Mouse (Mus musculus) small intestine, adult 2 months (tissue): ENCODE measurements at regions not wholly inside any gene's neighbourhood (a gene's known extent, or its start where the extent isn't known, plus 50 kb on each side); places are given as distances from the start of the nearest gene placed in this dataset.

Source experiments
- CTCF ChIP-seq: fragments of 200-500 bp; IDR thresholded peaks from 2 replicates; pipeline ENCODE4 v1.5.1; 2012; ENCODE audit warnings: low read depth, mild to moderate bottlenecking, control low read depth, inconsistent platforms, low read length, moderate library complexity, mixed read lengths; ENCODE audit not compliant: insufficient replicate concordance, insufficient read length; ENCODE audit errors: extremely low read depth
- POLR2A ChIP-seq: fragments of 200-500 bp; IDR thresholded peaks from 2 replicates; pipeline ENCODE4 v1.6.1; 2012; ENCODE audit warnings: low read depth, mild to moderate bottlenecking, control low read depth, inconsistent platforms, low read length, moderate library complexity

DNA sequence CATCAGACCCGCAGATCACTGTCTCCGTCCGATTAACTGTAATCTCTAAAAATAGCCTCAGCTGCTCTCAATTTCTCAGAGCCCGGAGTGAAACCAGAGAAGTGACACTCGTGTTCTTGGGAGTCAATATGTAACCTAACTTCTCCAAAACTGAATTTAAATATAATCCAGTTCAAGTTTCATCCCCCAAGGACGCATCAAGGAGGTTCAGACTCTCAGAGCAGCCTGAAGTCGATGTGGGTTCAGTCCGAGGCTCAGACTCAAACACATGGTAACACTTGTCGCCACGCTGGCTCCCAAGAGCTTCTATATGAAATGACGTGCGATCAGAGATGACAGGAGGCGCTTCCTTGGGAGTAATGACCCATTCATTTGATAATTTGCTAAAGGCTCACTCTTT is 181.6 kb downstream of the Setd4 start:
- no peak for TF ChIP-seq CTCF
- no peak for TF ChIP-seq POLR2A
